Mouse (Mus musculus) embryonic facial prominence, embryonic 13.5 days (tissue): ENCODE data around the gene Mrpl54. TPM values are rescaled to one million over a fixed set of nuclear protein-coding genes. Genes with fewer than 3 reads are reported as not detected.
"Not testable (repeated sequence)": the region's sequence is repeated elsewhere in the genome, so short reads cannot be mapped to it uniquely, and the experiment has no call there.

Source experiments
- ATAC-seq: fragments of 200-750 bp; cut with Nextera tagmentation; 2 replicates; pipeline ENCODE4 v1.8.0; 2017; ENCODE audit warnings: low read depth; ENCODE audit not compliant: insufficient number of reproducible peaks, insufficient read depth, low FRiP score, low TSS enrichment
- H3K27ac ChIP-seq: fragments of 300-500 bp; sonication (generic); 2 replicates; pipeline ENCODE4 v1.5.1; 2015; ENCODE audit warnings: moderate library complexity, mild to moderate bottlenecking, inconsistent platforms
- H3K27me3 ChIP-seq: fragments of 300-500 bp; sonication (generic); 2 replicates; pipeline ENCODE4 v1.6.1; 2015; ENCODE audit warnings: mild to moderate bottlenecking, inconsistent platforms
- H3K36me3 ChIP-seq: fragments of 300-500 bp; sonication (generic); 2 replicates; pipeline ENCODE4 v1.6.1; 2015; ENCODE audit warnings: mild to moderate bottlenecking, inconsistent platforms
- H3K4me1 ChIP-seq: fragments of 300-500 bp; sonication (generic); 2 replicates; pipeline ENCODE4 v1.6.1; 2015; ENCODE audit warnings: inconsistent platforms
- H3K4me2 ChIP-seq: fragments of 300-500 bp; sonication (generic); 2 replicates; pipeline ENCODE4 v1.6.1; 2015; ENCODE audit warnings: moderate library complexity, mild to moderate bottlenecking, inconsistent platforms
- H3K4me3 ChIP-seq: fragments of 300-500 bp; sonication (generic); 2 replicates; pipeline ENCODE4 v1.5.1; 2015; ENCODE audit warnings: mild to moderate bottlenecking, inconsistent platforms
- H3K9ac ChIP-seq: fragments of 300-500 bp; sonication (generic); 2 replicates; pipeline ENCODE4 v1.6.1; 2015; ENCODE audit warnings: mild to moderate bottlenecking, inconsistent platforms
- H3K9me3 ChIP-seq: fragments of 300-500 bp; sonication (generic); 2 replicates; pipeline ENCODE4 v1.6.1; 2016; ENCODE audit warnings: inconsistent platforms
- WGBS: fragments of 180-500 bp; shearing (Covaris S2); methylation state at CpG from one replicate; pipeline ENCODE4 v1.1.7; 2015; ENCODE audit warnings: mixed read lengths; 5-methylcytosine and 5-hydroxymethylcytosine counted together
- polyA plus RNA-seq: library from polyadenylated mRNA; unstranded; fragments of >200 nt; fragmentation: Nextera tagmentation; extraction: Ambion mirVana; gene quantifications from 2 replicates; pipeline ENCODE4 v1.2.1, GENCODE M21; 2015

The Mrpl54 gene
- polyA plus RNA-seq, 1 experiment from 2014 or later, result 202 TPM

- no peak overlapping the region for H3K4me2 ChIP-seq
- ATAC-seq, result no peak
- no peaks in the 10 kb centered on the region for H3K9me3 ChIP-seq
- H3K36me3 ChIP-seq, result no peaks in the 10 kb centered on the region
- H3K4me3 ChIP-seq, result no peak overlapping the region
- H3K4me1 ChIP-seq, result peaks cover 29% of the 10 kb centered on the region
- no peak overlapping the region for H3K27ac ChIP-seq
- H3K27me3 ChIP-seq, result peaks cover 53% of the 10 kb centered on the region
- peak overlapping the region; percentile 16; the same call in 1 of the 2 replicates for H3K9ac ChIP-seq
- 84% methylated on average over 12 of the region's 12 CpGs for WGBS
Measured at GRCm38 (mm10) chr10:81236471-81237268, 30.1 kb downstream of the Mrpl54 start.

- WGBS, result 79% methylated on average over 6 of the region's 6 CpGs
- H3K4me1 ChIP-seq, result peaks cover 32% of the 10 kb centered on the region
- H3K36me3 ChIP-seq, result no peaks in the 10 kb centered on the region
- no peaks in the 10 kb centered on the region for H3K9me3 ChIP-seq
- no peak overlapping the region for H3K9ac ChIP-seq
- H3K27ac ChIP-seq, result no peak overlapping the region
- ATAC-seq, result no peak
- peak overlapping the region; percentile 70; the same call in 1 of the 2 replicates for H3K4me2 ChIP-seq
- H3K27me3 ChIP-seq, result peaks cover 54% of the 10 kb centered on the region
- H3K4me3 ChIP-seq, result no peak overlapping the region
Measured at GRCm38 (mm10) chr10:81234206-81234605, 32.5 kb downstream of the Mrpl54 start.

DNA sequence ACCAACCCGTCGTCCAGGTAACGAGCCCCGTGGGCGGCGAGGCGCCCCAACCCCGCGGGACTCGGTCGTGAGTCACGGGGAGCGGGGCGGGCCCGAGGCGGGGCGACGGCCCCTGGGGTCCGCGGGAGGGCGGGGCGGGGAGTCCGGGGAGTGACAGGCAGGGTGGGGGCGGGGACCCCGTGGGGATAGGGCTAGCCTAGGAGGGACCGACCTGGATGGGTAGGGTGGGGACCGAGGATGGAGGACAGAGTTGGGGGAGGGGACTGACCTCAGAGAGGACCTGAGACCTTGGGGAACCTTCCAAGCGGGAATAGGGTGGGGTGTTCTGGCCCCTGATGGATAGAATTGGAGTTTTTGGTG is 33.5 kb downstream of the Mrpl54 start:
- Histone ChIP-seq H3K36me3 (no peaks in the 10 kb centered on the region), H3K4me1 (peaks cover 32% of the 10 kb centered on the region), H3K4me3 (peak overlapping the region; percentile 70), H3K9ac (peak overlapping the region; percentile 78), H3K9me3 (no peaks in the 10 kb centered on the region), H3K27me3 (peaks cover 56% of the 10 kb centered on the region), H3K4me2 (peak overlapping the region; percentile 70), H3K27ac (peak overlapping the region; percentile 22; the same call in 1 of the 2 replicates)
- peak; percentile 62 for ATAC-seq
- under 1% methylated on average over 26 of the region's 28 CpGs for WGBS

GRCm38 (mm10) chr10:81232580-81233225 is 34.0 kb downstream of the Mrpl54 start, which contains the start of gene Zfr2:
Gene Zfr2, plus strand, starts transcription at chr10:81233155.
- peak within 1 kb of the TSS; percentile 22; the same call in 1 of the 2 replicates for H3K27ac ChIP-seq
- no peaks in the 10 kb centered on the region for H3K9me3 ChIP-seq

DNA sequence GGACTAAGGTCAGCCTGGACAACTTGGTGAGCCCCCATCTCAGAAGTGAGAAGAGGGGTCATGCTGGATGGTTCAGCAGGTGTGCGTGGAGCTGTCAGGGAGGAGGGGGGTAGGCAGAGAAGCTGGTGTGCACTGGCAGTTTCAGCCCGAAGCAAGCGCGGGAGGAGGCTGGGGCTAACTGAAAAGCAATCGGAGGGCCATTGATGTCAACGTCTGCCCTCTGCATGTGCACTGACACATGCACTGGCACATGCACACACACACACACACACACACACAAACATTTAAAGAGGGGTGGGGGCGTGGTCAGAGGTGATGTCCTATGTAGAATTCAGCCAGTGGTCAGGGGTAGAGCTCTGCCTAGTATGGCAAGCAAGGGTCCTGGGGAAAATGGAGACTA is 35.3 kb downstream of the Mrpl54 start:
- no peak for ATAC-seq

More at GRCm38 (mm10) chr10:81232580-81233225, 34.0 kb downstream of the Mrpl54 start, which contains the start of gene Zfr2:
- peak; percentile 79 for ATAC-seq
- Histone ChIP-seq H3K4me1 (peaks cover 28% of the 10 kb centered on the region), H3K36me3 (no peaks in the 10 kb centered on the region), H3K9ac (peak within 1 kb of the TSS; percentile 78), H3K27me3 (peaks cover 51% of the 10 kb centered on the region), H3K4me2 (peak within 1 kb of the TSS; percentile 70), H3K4me3 (peak within 1 kb of the TSS; percentile 70)
- 9% methylated on average over 29 of the region's 29 CpGs for WGBS

GRCm38 (mm10) chr10:81230438-81231332 is 36.0 kb downstream of the Mrpl54 start, which contains the start of gene Atcay:
Gene Atcay, minus strand, starts transcription at chr10:81230833.
- ATAC-seq, result no peak
- Histone ChIP-seq H3K4me2 (peak within 1 kb of the TSS; percentile 52), H3K27me3 (peaks cover 46% of the 10 kb centered on the region), H3K4me3 (peak within 1 kb of the TSS; percentile 28), H3K27ac (no peak within 1 kb of the TSS), H3K9me3 (no peaks in the 10 kb centered on the region), H3K4me1 (peaks cover 22% of the 10 kb centered on the region), H3K9ac (peak within 1 kb of the TSS; percentile 54), H3K36me3 (no peaks in the 10 kb centered on the region)
- 6% methylated on average over 27 of the region's 27 CpGs for WGBS

More for the DNA sequence above, 35.3 kb downstream of the Mrpl54 start:
- no peak overlapping the region for H3K4me3 ChIP-seq
- no peak overlapping the region for H3K4me2 ChIP-seq
- H3K9ac ChIP-seq, result no peak overlapping the region
- 54% methylated on average over 7 of the region's 7 CpGs for WGBS
- peaks cover 46% of the 10 kb centered on the region for H3K27me3 ChIP-seq
- H3K9me3 ChIP-seq, result no peaks in the 10 kb centered on the region
- no peaks in the 10 kb centered on the region for H3K36me3 ChIP-seq
- H3K4me1 ChIP-seq, result peaks cover 22% of the 10 kb centered on the region
- no peak overlapping the region for H3K27ac ChIP-seq

GRCm38 (mm10) chr10:81229735-81230437 is 36.8 kb downstream of the Mrpl54 start:
- peaks cover 22% of the 10 kb centered on the region for H3K4me1 ChIP-seq
- 13% methylated on average over 20 of the region's 20 CpGs for WGBS
- peak overlapping the region; percentile 28 for H3K4me3 ChIP-seq
- no peaks in the 10 kb centered on the region for H3K36me3 ChIP-seq
- H3K9me3 ChIP-seq, result no peaks in the 10 kb centered on the region
- no peak overlapping the region for H3K27ac ChIP-seq
- H3K27me3 ChIP-seq, result peaks cover 46% of the 10 kb centered on the region
- H3K9ac ChIP-seq, result peak overlapping the region; percentile 54
- H3K4me2 ChIP-seq, result peak overlapping the region; percentile 52
- no peak for ATAC-seq

GRCm38 (mm10) chr10:81223731-81224130 is 43.0 kb downstream of the Mrpl54 start:
- 58% methylated on average over 2 of the region's 2 CpGs for WGBS
- H3K4me3 ChIP-seq, H3K4me2 ChIP-seq, ATAC-seq, H3K27ac ChIP-seq, H3K9me3 ChIP-seq, H3K36me3 ChIP-seq, H3K4me1 ChIP-seq, H3K9ac ChIP-seq, H3K27me3 ChIP-seq: not testable (repeated sequence)

- WGBS, result 80% methylated on average over 5 of the region's 5 CpGs
- ATAC-seq, result no peak
- Histone ChIP-seq H3K27ac (no peak overlapping the region), H3K27me3 (peaks cover 2% of the 10 kb centered on the region; the same call in 1 of the 2 replicates), H3K9me3 (no peaks in the 10 kb centered on the region), H3K4me3 (no peak overlapping the region), H3K9ac (no peak overlapping the region), H3K4me2 (no peak overlapping the region), H3K4me1 (no peaks in the 10 kb centered on the region), H3K36me3 (no peaks in the 10 kb centered on the region)
Measured at GRCm38 (mm10) chr10:81221402-81222015, 45.2 kb downstream of the Mrpl54 start.

GRCm38 (mm10) chr10:81217964-81218363 is 48.8 kb downstream of the Mrpl54 start:
- peaks cover 2% of the 10 kb centered on the region; the same call in 1 of the 2 replicates for H3K27me3 ChIP-seq
- no peaks in the 10 kb centered on the region for H3K4me1 ChIP-seq
- H3K9me3 ChIP-seq, result no peaks in the 10 kb centered on the region
- H3K27ac ChIP-seq, result no peak overlapping the region
- no peaks in the 10 kb centered on the region for H3K36me3 ChIP-seq
- ATAC-seq, result no peak
- 39% methylated on average over 7 of the region's 7 CpGs for WGBS
- H3K4me2 ChIP-seq, result no peak overlapping the region
- no peak overlapping the region for H3K9ac ChIP-seq
- H3K4me3 ChIP-seq, result no peak overlapping the region
